Mouse (Mus musculus) heart, postnatal 4 days (tissue): ENCODE results near the gene Myl6. TPM values are rescaled to one million over a fixed set of nuclear protein-coding genes. Genes with fewer than 3 reads are reported as not detected.
A peak's percentile ranks its signal among the peaks of the same experiment; 100 is the strongest.

Experiments
- DNase-seq: peaks from one replicate; pipeline ENCODE4 v3.0.0; 2021
- microRNA-seq, 2 experiments: library from miRNA; unstranded; fragments of <30 nt; microRNA quantifications; one replicate each; pipeline ENCODE4 v1.2.0; 2021 to 2022
- total RNA-seq, 2 experiments: library from RNA; stranded (reverse); gene quantifications; 2 replicates each; pipeline ENCODE4 v1.2.3; 2021

Gene Myl6
- total RNA-seq, 2 experiments from 2014 or later = 616 to 628 TPM

DNA sequence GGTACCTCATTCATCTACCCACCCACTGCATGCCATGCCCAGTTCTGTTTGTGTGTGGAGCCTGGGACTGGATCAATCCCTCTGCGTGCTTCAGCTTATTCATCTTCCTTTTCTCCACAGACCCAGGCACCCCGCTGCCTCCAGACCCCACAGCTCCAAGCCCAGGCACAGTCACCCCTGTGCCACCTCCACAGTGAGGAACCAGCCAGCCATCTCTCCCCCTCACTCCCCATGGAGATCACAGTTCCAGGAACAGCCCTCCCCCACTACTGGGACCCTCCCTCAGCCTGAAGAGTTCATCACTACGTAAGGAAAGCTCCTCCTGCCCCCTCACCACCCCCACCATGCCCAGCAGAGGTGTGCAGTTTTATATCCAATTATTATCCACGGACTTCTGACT, 5.2 kb downstream of the Myl6 start:
- DNase-seq = no peak

DNA sequence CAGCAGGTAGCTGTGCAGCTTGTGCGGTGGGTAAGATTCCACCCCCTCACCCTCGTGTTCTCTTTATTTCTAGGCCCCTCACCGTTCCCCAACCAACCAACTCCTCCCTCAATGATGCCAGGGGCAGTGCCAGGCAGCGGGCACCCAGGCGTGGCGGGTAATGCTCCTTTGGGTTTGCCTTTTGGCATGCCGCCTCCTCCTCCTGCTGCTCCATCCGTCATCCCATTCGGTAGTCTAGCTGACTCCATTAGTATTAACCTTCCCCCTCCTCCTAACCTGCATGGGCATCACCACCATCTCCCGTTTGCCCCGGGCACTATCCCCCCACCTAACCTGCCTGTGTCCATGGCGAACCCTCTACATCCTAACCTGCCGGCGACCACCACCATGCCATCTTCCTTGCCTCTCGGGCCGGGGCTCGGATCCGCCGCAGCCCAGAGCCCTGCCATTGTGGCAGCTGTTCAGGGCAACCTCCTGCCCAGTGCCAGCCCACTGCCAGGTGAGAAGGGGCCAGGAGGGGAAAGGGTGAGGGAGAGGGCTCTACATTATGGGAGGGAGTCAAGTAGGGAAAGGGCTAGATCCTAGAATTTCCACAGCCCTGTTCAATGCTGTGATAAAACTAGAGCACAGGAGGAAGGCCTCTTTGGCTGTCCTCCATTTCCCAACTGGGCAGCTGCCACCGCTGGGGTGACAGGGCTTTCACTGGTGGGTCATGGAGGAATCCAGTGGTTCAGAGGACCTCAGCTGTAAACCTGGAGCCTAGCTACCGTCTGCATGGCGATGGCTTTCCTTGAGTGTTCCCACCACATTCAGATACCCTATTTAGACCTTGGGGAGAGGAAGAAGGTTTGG, 5.9 kb downstream of the Myl6 start:
- no peak for DNase-seq

DNA sequence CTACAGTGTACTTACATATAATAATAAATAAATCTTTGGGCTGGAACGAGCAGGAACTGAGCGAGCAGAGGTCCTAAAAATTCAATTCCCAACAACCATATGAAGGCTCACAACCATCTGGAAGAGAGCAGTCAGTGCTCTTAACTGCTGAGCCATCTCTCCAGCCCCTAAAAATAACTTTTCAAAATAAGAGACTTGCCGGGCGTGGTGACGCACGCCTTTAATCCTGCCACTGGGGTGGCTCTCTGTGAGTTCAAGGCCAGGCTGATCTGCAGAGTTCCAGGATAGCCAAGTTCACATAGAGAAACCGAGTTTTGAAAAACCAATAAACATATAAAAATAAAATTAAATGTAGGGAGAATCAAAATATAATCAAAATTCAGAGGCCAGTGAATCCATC, 7.6 kb downstream of the Myl6 start:
- no peak for DNase-seq

DNA sequence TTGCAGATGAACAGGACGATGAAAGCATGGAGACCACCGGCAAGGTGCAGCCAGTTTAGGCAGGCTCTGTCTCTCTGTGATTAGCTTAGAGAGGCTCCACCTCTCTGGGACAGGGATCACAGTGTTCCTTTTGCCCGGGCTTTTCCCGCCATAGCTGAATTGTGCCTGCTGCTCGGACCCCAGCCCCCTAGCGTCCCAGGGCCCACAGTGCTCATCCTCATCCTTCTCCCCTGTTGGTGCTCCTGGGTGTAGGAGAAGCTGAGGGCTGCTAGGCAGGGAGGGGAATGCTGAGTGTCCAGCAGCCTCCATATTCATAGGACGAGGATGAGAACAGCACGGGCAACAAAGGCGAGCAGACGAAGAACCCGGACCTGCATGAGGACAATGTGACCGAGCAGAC, 19.6 kb downstream of the Myl6 start:
- DNase-seq = no peak

DNA sequence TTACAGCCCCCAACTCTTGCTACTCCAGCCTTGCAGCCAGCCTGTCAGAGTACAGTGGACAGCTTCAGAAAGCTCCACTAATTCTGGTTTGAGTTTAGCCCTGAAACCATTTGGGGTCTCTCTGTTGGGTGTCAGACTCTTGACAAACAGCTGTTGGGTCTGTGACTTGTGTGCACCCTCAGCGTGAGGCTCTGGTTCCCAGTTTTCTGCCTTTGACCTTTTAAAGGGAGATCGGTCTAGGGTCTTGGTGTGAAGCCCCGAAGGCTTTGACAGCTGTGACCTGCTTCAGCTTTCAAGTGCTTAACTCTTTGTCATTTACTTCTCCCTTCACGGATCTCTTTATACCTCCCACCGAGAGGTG, 33.7 kb downstream of the Myl6 start:
- no peak for DNase-seq

DNA sequence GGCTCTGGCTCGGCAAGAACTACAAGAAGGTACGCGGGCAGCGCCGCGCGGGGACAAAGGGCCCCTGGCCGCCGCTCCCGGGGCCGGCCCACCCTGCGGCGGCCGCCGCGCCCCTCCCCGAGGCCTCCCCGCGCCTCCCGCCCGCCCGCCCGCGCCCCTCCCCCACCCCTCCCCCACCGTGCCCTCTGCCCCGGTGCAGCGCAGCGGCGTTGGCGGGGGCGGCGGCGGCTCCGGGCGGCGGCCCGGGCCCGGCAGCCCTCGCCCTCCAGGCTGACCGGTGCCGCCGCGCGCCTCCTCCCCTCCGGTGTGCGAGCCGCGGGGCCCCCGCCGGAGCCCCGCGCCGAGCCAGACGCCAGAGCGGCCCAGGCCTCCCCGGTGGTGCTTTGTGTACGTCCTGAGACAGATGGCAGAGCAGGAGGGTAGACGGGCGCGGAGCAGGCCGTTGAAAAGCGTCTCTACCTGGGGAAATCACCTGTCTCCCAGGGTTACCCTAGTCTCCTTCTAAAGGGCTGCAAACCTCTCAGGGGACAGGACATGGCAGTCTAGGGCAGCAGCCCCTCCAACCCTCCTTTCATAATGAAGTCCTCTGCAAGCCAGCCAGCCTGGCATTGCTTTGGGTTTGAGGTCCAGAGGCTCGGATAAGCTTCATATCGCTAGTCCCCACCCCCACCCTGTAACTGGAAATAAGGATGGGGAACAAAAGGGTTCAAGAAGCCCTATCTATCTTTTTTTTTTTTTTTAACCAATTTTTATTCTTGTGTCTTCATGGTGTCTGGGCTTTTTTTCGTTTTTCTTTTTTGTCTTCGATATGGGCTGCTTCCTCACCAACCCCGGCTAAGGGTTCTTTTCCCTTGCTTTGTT, 34.3 kb downstream of the Myl6 start:
- peak; percentile 41 for DNase-seq

DNA sequence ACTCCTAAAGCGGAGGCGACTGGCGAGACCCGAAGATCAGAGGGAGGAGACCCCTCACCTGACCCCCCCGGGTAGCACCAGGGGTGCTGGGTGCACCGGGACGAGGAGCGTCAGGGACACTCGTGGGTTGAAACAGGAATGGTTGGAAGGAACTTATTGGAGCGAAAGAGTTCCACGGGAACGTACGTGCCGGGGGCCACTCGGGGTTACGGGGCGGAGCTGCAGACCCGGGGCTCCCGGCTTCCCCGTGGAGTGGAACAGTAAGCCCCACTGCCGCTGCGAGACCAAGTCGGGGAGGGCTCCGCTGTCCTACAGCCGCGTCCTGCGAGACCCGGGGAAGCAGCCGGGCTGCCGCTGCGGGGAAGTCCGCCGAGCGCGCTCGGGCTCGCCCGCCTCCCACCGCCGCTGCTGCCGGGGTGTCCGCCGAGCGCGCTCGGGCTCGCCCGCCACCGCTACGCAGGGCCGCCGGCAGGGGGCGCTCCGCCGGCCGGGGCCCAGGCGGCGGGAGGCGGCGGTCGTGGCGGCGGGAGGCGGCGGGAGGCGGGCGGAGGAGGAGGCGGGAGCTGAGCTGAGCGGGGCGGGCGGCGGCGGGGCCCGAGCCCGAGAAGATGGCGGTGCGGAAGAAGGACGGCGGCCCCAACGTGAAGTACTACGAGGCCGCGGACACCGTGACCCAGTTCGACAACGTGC, 35.1 kb downstream of the Myl6 start, which contains the start of gene Smarcc2:
Smarcc2 (plus strand) TSS at position 530 of the 690 bp plus-strand sequence.
- peak; percentile 90 for DNase-seq

DNA sequence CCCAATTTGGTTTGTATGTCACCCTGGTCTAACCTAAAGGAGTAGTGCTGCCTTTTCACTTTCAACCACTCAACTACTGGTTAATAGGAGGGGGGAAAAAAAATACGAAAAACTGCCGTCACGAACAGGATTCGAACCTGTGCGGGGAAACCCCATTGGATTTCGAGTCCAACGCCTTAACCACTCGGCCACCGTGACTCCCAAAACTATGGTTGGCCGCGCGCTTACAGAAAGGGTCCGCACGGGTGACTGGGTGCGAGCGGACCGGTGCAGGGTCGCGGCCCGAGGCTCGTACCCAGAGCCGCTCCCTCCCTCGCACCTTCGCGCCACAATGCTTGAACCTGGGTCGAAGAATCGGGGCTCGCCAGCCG, 35.6 kb downstream of the Myl6 start:
- DNase-seq = peak; percentile 97

DNA sequence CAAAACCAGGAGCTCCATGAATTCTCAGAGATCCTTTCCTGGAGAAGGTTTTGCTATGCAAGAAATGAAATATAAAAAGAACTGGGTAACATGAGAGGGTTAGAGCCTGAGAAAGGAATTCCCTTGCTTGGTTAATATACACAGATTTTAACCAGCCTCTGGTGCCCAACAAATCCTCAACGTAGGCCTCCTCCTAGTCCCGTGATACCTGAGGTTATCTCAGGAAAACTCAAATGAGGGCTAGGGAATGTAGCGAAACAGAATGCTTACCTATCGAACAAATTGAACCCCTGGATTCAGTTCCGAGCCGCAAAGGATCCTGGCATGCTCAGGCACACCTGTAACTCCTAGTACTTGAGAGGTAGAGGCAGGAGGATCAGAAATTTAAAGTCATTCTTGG, 36.3 kb downstream of the Myl6 start:
- no peak for DNase-seq

DNA sequence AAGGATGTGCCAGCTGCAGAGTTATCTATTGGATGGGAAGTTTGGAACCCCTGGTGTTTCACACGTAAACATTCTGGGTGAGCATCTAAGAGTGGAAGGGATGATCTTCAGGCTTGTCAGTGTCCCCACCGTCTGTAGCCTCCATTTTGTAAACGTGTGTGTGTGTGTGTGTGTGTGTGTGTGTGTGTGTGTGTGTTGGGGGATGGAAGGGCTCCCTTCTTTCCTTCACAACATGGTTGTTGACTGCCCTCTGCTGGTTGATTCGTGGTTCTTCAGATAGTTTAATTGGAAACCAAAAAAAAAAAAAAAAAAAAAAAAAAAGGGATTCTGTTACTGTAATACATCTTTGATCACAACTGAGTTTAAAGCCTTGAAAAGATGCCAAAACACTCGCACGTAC, 38.7 kb downstream of the Myl6 start:
- DNase-seq = peak; percentile 77

DNA sequence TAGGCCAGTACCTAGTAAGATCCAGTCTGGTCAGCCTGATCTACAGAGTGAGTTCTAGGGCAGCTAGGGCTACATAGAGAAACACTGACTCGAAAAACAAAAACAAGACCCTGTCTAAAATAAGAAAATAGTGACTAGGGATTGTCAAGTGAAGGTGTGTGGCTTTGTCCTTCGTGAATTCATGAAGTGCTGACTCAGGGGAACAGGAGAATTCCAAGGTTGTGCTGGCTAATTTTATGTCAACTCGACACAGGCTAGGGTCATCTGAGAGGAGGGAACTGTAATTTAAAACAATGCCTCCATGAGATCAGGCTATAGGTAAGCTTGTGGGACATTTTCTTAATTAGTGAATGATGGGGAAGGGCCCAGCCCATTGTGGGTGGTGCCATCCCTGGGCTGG, 39.5 kb downstream of the Myl6 start:
- DNase-seq = no peak

DNA sequence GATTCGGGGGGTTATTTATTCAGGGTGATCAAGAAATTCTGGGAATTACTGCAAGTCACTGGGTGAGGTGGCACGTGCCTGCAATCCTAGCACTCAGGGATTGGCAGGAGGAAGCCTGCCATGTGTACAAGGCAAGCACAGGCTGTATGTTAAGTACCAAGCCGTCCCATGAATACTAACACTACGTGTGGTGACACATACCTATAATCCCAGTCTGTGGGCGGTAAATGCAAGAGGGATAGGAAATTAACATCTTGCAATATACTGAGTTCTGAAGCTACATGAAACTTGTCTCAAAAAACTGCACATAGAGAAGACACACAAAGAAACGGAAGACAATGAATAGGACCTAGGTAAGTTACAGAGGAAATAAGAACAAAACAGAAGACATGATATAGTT, 42.9 kb downstream of the Myl6 start:
- DNase-seq = no peak

DNA sequence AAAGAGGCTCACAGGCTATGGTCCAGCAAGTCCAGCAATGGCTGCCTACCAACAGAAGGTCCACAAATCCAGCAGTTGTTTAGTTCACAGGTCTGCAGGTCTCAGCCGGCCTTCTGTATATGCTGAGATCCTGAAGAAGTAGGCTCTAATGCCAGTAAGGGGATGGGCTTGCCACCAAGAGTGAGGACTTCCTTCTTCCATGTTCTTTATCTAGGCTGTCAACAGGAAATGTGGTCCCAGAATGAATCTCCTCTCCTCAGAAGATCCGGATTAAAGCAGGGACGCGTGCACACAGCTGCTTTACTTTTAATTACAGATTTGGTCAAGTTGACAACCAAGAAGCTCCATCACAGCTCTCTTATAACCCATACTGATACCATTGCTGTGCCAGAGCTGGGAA, 48.5 kb downstream of the Myl6 start:
- no peak for DNase-seq

DNA sequence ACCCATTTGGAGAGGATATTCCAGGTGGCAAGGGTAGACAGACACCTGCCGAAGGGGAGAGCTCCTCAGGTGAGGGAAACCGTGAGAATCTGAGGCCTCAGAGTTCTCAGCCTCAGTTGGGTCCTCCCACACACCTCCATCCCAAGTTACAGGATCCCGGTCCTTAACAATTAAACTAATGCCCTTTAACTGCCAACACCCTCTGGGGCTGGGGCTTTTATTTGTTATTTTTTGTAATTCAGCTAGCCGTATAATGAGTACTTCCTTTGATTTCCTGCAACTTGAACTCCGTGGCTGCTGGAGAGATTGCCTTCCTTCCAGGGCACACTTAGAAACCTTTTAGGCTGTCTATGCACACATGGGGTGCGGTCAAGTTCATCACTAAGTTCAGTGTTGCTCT, 49.6 kb downstream of the Myl6 start:
- no peak for DNase-seq

DNA sequence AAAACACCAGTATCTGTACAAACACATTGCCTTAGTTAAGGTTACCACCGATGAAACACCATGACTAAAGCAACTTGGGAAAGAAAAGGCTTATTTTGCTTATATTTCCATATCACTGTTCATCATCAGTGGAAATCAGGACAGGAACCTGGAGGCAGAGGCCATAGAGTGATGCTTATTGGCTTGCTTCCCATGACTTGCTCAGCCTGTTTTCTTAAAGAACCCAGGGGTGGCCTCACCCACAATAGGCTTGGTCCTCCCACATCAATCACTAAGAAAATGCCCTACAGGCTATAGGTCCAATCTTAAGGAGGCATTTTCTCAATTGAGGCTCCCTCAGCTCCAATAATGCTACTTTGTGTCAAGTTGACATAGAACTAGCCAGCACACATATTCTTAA, 51.2 kb downstream of the Myl6 start:
- no peak for DNase-seq

DNA sequence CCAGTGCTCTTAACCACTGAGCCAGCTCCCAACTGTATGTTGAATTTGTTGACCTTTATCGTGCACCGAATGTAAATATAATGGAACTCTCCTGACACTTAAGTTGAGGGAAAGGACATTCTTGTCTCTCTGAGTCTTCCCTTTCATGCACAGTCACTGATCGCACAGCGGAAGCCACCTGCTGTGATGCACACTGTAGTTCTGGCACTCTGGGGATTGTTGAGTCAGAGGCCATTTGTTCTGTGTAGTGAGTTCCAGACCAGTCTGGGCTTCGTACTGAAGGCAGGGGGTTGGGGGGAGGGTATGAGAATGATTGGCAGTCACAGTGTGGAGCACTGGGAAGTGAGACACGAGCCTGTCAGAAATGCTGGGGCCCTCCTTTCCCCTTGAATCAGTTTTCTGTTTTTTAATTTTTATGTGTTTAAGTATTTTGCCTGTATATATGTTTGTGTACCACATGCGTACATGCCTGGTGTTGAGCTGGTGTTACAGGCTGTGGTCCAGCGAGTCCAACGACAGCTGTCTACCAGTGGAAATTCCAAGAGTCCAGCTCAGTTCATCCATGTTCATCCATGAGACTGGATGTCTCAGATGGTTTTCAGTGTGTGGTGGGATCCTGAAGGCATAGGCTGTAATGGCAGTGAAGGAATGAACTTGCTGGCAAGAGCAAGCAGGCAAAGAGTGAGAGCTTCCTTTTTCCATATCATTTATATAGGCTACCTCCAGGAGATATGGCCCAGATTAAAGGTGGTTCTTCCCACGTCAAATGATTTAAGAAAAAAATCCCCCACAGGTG, 52.4 kb downstream of the Myl6 start:
- no peak for DNase-seq

Small RNAs within 50 kb of the gene (microRNA-seq; reads per million reads assigned to microRNA genes)
- 0 to 0.35 reads per million in 2 experiments for gene Mir6916
- gene Mir8105 = 0.69 to 1.0 reads per million in 2 experiments

Other genes with a start within 250 kb of the Myl6 start
- gene Apon, start 240.0 kb downstream of the Myl6 start, total RNA-seq = under 1 TPM in 1 of 2 experiments, not detected in 1; 0.29 TPM
- gene Apof, start 225.5 kb downstream of the Myl6 start, total RNA-seq = not detected
- gene Stat2, start 223.6 kb downstream of the Myl6 start, total RNA-seq = 10 to 100 TPM in 1 of 2 experiments, 1 to 10 TPM in 1; 10.0 TPM
- 1 to 10 TPM; 1.5 to 2.2 TPM for gene Il23a, start 195.4 kb downstream of the Myl6 start, total RNA-seq
- 10 to 100 TPM; 17.6 to 18.1 TPM for gene Pan2, start 190.8 kb downstream of the Myl6 start, total RNA-seq
- 100 to 1,000 TPM in 1 of 2 experiments, 10 to 100 TPM in 1; 92.1 to 100 TPM for gene Cnpy2, start 171.7 kb downstream of the Myl6 start, total RNA-seq
- gene Cs, start 156.4 kb downstream of the Myl6 start, total RNA-seq = 100 to 1,000 TPM; 819 to 825 TPM
- 10 to 100 TPM; 82.0 to 85.7 TPM for gene Coq10a, start 125.1 kb downstream of the Myl6 start, total RNA-seq
- 10 to 100 TPM; 44.4 to 44.9 TPM for gene Ankrd52, start 117.0 kb downstream of the Myl6 start, total RNA-seq
- not detected for gene Slc39a5, start 92.9 kb downstream of the Myl6 start, total RNA-seq
- gene Nabp2, start 82.7 kb downstream of the Myl6 start, total RNA-seq = 10 to 100 TPM; 44.1 to 47.1 TPM
- gene Rnf41, start 82.5 kb downstream of the Myl6 start, total RNA-seq = 10 to 100 TPM; 25.0 to 27.0 TPM
- 10 to 100 TPM; 97.0 to 97.3 TPM for gene Smarcc2, start 34.9 kb downstream of the Myl6 start, total RNA-seq
- gene Myl6b, start 4.5 kb upstream of the Myl6 start, total RNA-seq = 1 to 10 TPM; 3.7 TPM
- 10 to 100 TPM; 28.4 to 31.3 TPM for gene Esyt1, start 31.7 kb upstream of the Myl6 start, total RNA-seq
- 1 to 10 TPM; 6.9 to 8.3 TPM for gene Zc3h10, start 53.6 kb upstream of the Myl6 start, total RNA-seq
- gene Rpl41, start 55.2 kb upstream of the Myl6 start, total RNA-seq = 1,000 to 10,000 TPM; 2,410 to 2,531 TPM
- 10 to 100 TPM; 81.9 to 82.5 TPM for gene Pa2g4, start 71.8 kb upstream of the Myl6 start, total RNA-seq
- 1 to 10 TPM; 7.1 to 8.2 TPM for gene Erbb3, start 95.5 kb upstream of the Myl6 start, total RNA-seq
- 100 to 1,000 TPM; 505 to 516 TPM for gene Rps26, start 132.6 kb upstream of the Myl6 start, total RNA-seq
- gene Ikzf4, start 151.8 kb upstream of the Myl6 start, total RNA-seq = 1 to 10 TPM; 1.7 to 2.4 TPM
- 10 to 100 TPM; 11.6 to 12.1 TPM for gene Suox, start 179.9 kb upstream of the Myl6 start, total RNA-seq
- gene Rab5b, start 202.1 kb upstream of the Myl6 start, total RNA-seq = 10 to 100 TPM; 65.1 to 66.3 TPM
- gene Pmel, start 210.1 kb upstream of the Myl6 start, total RNA-seq = 1 to 10 TPM; 1.3 to 1.8 TPM
- gene Cdk2, start 210.9 kb upstream of the Myl6 start, total RNA-seq = 10 to 100 TPM; 59.2 to 63.1 TPM